Mouse (Mus musculus) midbrain, embryonic 14.5 days (tissue): ENCODE results near the gene Mydgf. TPM values are rescaled to one million over a fixed set of nuclear protein-coding genes. Genes with fewer than 3 reads are reported as not detected.
A peak's percentile ranks its signal among the peaks of the same experiment; 100 is the strongest.

Source experiments
- ATAC-seq: fragments of 200-750 bp; cut with Nextera tagmentation; 2 replicates; pipeline ENCODE4 v1.8.0; 2017; ENCODE audit warnings: moderate number of reproducible peaks, moderate library complexity; ENCODE audit not compliant: low FRiP score, low TSS enrichment
- DNase-seq: peaks from one replicate; pipeline ENCODE4 v3.0.0-alpha.2; 2015
- H3K27ac ChIP-seq: fragments of 300-500 bp; sonication (generic); replicated peaks from 2 replicates; pipeline ENCODE4 v1.5.1; 2014; ENCODE audit warnings: mild to moderate bottlenecking, low read depth, low read length, moderate library complexity
- H3K27me3 ChIP-seq: fragments of 300-500 bp; sonication (generic); 2 replicates; pipeline ENCODE4 v1.6.1; 2014; ENCODE audit warnings: low read length, control low read depth, mixed read lengths; ENCODE audit not compliant: control insufficient read depth, insufficient read depth
- H3K36me3 ChIP-seq: fragments of 300-500 bp; sonication (generic); 2 replicates; pipeline ENCODE4 v1.6.1; 2014; ENCODE audit warnings: low read length, control low read depth; ENCODE audit not compliant: control insufficient read depth, insufficient read depth
- H3K4me1 ChIP-seq: fragments of 300-500 bp; sonication (generic); 2 replicates; pipeline ENCODE4 v1.6.1; 2014; ENCODE audit warnings: mild to moderate bottlenecking, antibody characterized with exemption, low read length, control low read depth; ENCODE audit not compliant: control insufficient read depth, insufficient read depth
- H3K4me2 ChIP-seq: fragments of 300-500 bp; sonication (generic); 2 replicates; pipeline ENCODE4 v1.6.1; 2014; ENCODE audit warnings: mild to moderate bottlenecking, low read length, moderate library complexity
- H3K4me3 ChIP-seq: fragments of 300-500 bp; sonication (generic); replicated peaks from 2 replicates; pipeline ENCODE4 v1.5.1; 2014; ENCODE audit warnings: low read depth, low read length
- H3K9ac ChIP-seq: fragments of 300-500 bp; sonication (generic); replicated peaks from 2 replicates; pipeline ENCODE4 v1.6.1; 2014; ENCODE audit warnings: mild to moderate bottlenecking, low read length, moderate library complexity
- H3K9me3 ChIP-seq: fragments of 300-500 bp; sonication (generic); 2 replicates; pipeline ENCODE4 v1.6.1; 2016; ENCODE audit warnings: low read length, control low read depth, mixed read lengths; ENCODE audit not compliant: control insufficient read depth
- WGBS: fragments of 180-500 bp; shearing (Covaris S2); extraction: QIAGEN DNeasy Blood & Tissue Kit; methylation state at CpG from one replicate; pipeline ENCODE4 v1.1.7; 2014; 5-methylcytosine and 5-hydroxymethylcytosine counted together
- polyA plus RNA-seq: library from polyadenylated mRNA; unstranded; fragments of >200 nt; fragmentation: Nextera tagmentation; extraction: Ambion mirVana; gene quantifications from 2 replicates; pipeline ENCODE4 v1.2.1, GENCODE M21; 2014

The Mydgf gene
- polyA plus RNA-seq, 1 experiment from 2014 or later = 55.1 TPM

GRCm38 (mm10) chr17:56163523-56164102 lies 20.1 kb downstream of the Mydgf start:
- no peaks in the 10 kb centered on the region for H3K9me3 ChIP-seq
- H3K27me3 ChIP-seq = no peaks in the 10 kb centered on the region; the same call in 1 of the 2 replicates
- H3K4me3 ChIP-seq = no peak overlapping the region
- no peak overlapping the region for H3K4me2 ChIP-seq
- no peak for ATAC-seq
- no peak overlapping the region for H3K9ac ChIP-seq
- H3K27ac ChIP-seq = no peak overlapping the region
- H3K4me1 ChIP-seq = peaks cover 6% of the 10 kb centered on the region
- WGBS = 82% methylated on average over 6 of the region's 6 CpGs
- DNase-seq = no peak
- no peaks in the 10 kb centered on the region for H3K36me3 ChIP-seq

DNA sequence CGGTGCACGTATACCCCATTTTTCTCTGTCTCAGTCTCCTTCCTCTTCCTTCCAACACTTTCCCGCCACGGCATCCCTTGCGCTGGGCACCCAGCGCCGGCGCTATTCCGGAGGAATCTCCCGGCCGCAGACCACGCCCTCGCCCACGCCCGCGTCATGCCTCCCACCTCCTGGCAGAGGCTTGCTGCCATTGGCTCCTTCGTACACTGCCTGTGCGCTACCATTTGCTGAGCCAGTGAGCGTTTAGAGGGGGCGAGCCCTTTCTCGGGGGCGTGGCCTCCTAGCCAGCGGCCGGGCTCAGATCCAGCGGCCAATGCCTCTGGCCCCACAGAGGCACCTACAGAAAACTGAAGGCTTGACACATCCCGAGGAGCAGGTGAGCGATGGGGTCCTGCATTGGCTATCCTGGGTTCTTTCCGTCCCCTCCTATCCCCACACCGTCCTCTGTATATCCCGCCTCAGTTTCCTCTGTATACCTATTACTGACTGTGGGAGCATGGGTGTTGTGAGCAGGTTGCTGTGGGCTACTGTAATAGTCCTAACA lies 21.4 kb downstream of the Mydgf start, which contains the start of gene Tnfaip8l1:
Tnfaip8l1 (plus strand) TSS at position 247 of the 544 bp plus-strand sequence.
- peak within 1 kb of the TSS; percentile 58 for H3K4me2 ChIP-seq
- H3K9me3 ChIP-seq = no peaks in the 10 kb centered on the region
- peak within 1 kb of the TSS; percentile 61 for H3K9ac ChIP-seq
- H3K27me3 ChIP-seq = no peaks in the 10 kb centered on the region; the same call in 1 of the 2 replicates
- H3K4me1 ChIP-seq = peaks cover 6% of the 10 kb centered on the region
- H3K36me3 ChIP-seq = no peaks in the 10 kb centered on the region
- peak; percentile 95 for DNase-seq
- 0 out of 2 replicates have a peak within 1 kb of the TSS, but pooled peaks have one; percentile 13 for H3K27ac ChIP-seq
- ATAC-seq = peak; percentile 96
- peak within 1 kb of the TSS; percentile 43 for H3K4me3 ChIP-seq
- 1% methylated on average over 30 of the region's 30 CpGs for WGBS

DNA sequence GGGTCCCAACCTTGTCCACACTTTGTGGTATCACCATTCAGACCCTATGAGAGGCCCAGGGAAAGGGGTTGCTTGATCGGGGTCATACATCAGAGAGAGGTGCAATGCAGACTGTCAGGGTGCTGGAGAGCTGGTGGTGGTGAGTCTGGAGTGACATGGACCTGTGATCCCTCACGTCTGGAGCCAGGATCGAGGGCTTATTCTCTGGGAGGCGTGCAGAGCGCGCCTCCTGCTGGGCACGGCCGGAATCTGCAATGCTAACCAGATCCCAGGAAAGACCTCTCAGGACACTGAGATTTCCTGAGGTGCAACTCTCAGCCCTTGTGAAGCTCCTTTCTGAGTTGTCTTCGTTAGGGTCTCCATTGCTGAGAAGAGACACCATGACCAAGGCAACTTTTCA lies 24.0 kb downstream of the Mydgf start:
- no peak for ATAC-seq
- no peaks in the 10 kb centered on the region; the same call in 1 of the 2 replicates for H3K27me3 ChIP-seq

DNA sequence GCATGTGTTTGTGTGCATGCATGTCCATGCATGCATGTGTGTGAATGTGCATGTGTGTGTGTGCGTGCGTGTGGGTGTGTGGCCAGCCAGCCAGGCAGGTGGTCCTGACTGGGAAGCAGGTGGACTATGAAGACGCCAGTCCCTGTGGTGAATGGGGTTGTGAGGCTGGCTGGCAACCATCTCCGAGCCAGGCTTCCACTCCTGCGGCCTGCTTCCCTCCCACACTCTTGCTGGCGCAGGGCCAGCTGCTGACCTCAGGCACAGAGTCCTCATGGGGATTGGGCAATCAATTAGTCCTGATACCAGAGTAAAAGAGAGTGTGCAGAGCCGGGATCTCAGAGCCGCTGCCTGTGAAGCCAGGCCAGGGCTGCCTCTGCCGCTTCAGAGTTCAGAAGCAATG lies 30.1 kb downstream of the Mydgf start:
- ATAC-seq (peak; percentile 27; the same call in 1 of the 2 replicates), DNase-seq (peak; percentile 84)
- Histone ChIP-seq H3K4me3 (no peak overlapping the region), H3K9me3 (no peaks in the 10 kb centered on the region), H3K9ac (no peak overlapping the region), H3K27ac (0 out of 2 replicates have a peak overlapping the region, but pooled peaks have one; percentile 38), H3K4me2 (no peak overlapping the region), H3K4me1 (0 out of 2 replicates have a peak, but pooled peaks cover 6% of the 10 kb centered on the region), H3K27me3 (no peaks in the 10 kb centered on the region), H3K36me3 (no peaks in the 10 kb centered on the region)
- WGBS = 24% methylated on average over 9 of the region's 9 CpGs

More for the DNA sequence above, 24.0 kb downstream of the Mydgf start:
- WGBS = 3% methylated on average over 9 of the region's 9 CpGs
- Histone ChIP-seq H3K4me1 (peaks cover 6% of the 10 kb centered on the region), H3K36me3 (no peaks in the 10 kb centered on the region), H3K27ac (no peak overlapping the region), H3K9me3 (no peaks in the 10 kb centered on the region), H3K4me3 (no peak overlapping the region), H3K9ac (no peak overlapping the region), H3K4me2 (no peak overlapping the region)
- DNase-seq = peak; percentile 83

- no peak for ATAC-seq
- Histone ChIP-seq H3K9me3 (no peaks in the 10 kb centered on the region), H3K27ac (no peak overlapping the region), H3K27me3 (no peaks in the 10 kb centered on the region), H3K36me3 (no peaks in the 10 kb centered on the region), H3K9ac (no peak overlapping the region), H3K4me2 (no peak overlapping the region), H3K4me1 (0 out of 2 replicates have a peak, but pooled peaks cover 10% of the 10 kb centered on the region), H3K4me3 (no peak overlapping the region)
- DNase-seq = no peak
- WGBS = 45% methylated on average over 2 of the region's 2 CpGs
Measured at GRCm38 (mm10) chr17:56149897-56150296, 33.8 kb downstream of the Mydgf start.

- no peaks in the 10 kb centered on the region for H3K27me3 ChIP-seq
- peak overlapping the region; percentile 68 for H3K9ac ChIP-seq
- H3K27ac ChIP-seq = no peak overlapping the region
- peak overlapping the region; percentile 71 for H3K4me2 ChIP-seq
- no peaks in the 10 kb centered on the region for H3K36me3 ChIP-seq
- H3K4me1 ChIP-seq = 0 out of 2 replicates have a peak, but pooled peaks cover 10% of the 10 kb centered on the region
- H3K9me3 ChIP-seq = no peaks in the 10 kb centered on the region
- ATAC-seq (peak; percentile 40), DNase-seq (peak; percentile 59)
- 1% methylated on average over 30 of the region's 30 CpGs for WGBS
- H3K4me3 ChIP-seq = peak overlapping the region; percentile 32
Measured at GRCm38 (mm10) chr17:56148790-56149618, 34.7 kb downstream of the Mydgf start.

GRCm38 (mm10) chr17:56148280-56148679 lies 35.4 kb downstream of the Mydgf start:
- H3K9ac ChIP-seq = peak overlapping the region; percentile 68; the same call in 1 of the 2 replicates
- WGBS = 21% methylated on average over 9 of the region's 9 CpGs
- no peak for DNase-seq
- H3K4me1 ChIP-seq = 0 out of 2 replicates have a peak, but pooled peaks cover 10% of the 10 kb centered on the region
- no peaks in the 10 kb centered on the region for H3K36me3 ChIP-seq
- no peaks in the 10 kb centered on the region for H3K9me3 ChIP-seq
- ATAC-seq = no peak
- H3K4me2 ChIP-seq = peak overlapping the region; percentile 71
- peak overlapping the region; percentile 32 for H3K4me3 ChIP-seq
- no peaks in the 10 kb centered on the region for H3K27me3 ChIP-seq
- H3K27ac ChIP-seq = no peak overlapping the region

DNA sequence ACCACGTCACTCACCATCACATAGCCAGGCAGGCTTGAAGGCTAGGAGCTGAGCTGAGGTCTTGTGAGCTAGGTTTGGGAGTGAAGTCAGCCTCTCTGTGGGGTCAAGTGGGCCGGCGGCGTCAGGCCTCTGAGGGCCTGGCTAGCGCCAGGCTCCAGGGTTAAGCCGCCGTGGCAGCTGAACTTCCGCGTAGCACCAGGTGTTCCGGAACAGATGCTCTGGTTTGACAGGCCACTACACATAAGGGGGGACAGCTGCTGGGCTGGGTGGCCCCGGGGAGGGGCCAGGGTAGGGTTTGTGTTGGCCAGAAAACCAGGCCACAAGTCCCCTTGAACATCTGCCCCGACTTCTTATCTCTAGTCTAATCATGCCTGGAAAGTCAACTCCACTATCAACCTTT lies 36.3 kb downstream of the Mydgf start:
- H3K9ac ChIP-seq = no peak overlapping the region
- ATAC-seq (no peak), DNase-seq (no peak)
- H3K36me3 ChIP-seq = no peaks in the 10 kb centered on the region
- H3K4me2 ChIP-seq = no peak overlapping the region
- H3K4me1 ChIP-seq = peaks cover 13% of the 10 kb centered on the region; the same call in 1 of the 2 replicates
- no peaks in the 10 kb centered on the region for H3K9me3 ChIP-seq
- 58% methylated on average over 12 of the region's 12 CpGs for WGBS
- H3K27me3 ChIP-seq = no peaks in the 10 kb centered on the region
- no peak overlapping the region for H3K27ac ChIP-seq
- H3K4me3 ChIP-seq = no peak overlapping the region
